Mouse (Mus musculus) left cerebral cortex, postnatal 36 days (tissue): Measurements from ENCODE around the gene Slc6a17. TPM values are rescaled to one million over a fixed set of nuclear protein-coding genes. Genes with fewer than 3 reads are reported as not detected.

ENCODE experiments used
- DNase-seq, 2 experiments: peaks; one replicate each; pipeline ENCODE4 v3.0.0; 2021 to 2022; ENCODE audit warnings: low spot score in 2 of 2, mixed read lengths in 1 of 2
- intact Hi-C: fragments of 180-260 bp; cut with DNase I; formaldehyde crosslinking; loops from one replicate; pipeline ENCODE4 v1.15.1; 2025
- total RNA-seq, 2 experiments: library from RNA; stranded (reverse); gene quantifications; 2 replicates each; pipeline ENCODE4 v1.2.3; 2021

Slc6a17 gene
- total RNA-seq, 2 experiments from 2014 or later = 377 to 415 TPM

GRCm38 (mm10) chr3:107433614-107434013 is 84.2 kb downstream of the Slc6a17 start:
- intact Hi-C loops = no loop called here
- no peak for DNase-seq

GRCm38 (mm10) chr3:107431268-107431667 is 86.5 kb downstream of the Slc6a17 start:
- DNase-seq = no peak
- intact Hi-C loops = no loop called here

GRCm38 (mm10) chr3:107424258-107425041 is 93.4 kb downstream of the Slc6a17 start:
- DNase-seq = peak; percentile 63 to 72
- intact Hi-C loops = no loop called here

GRCm38 (mm10) chr3:107420156-107420555 is 97.7 kb downstream of the Slc6a17 start:
- intact Hi-C loops = no loop called here
- DNase-seq = no peak

Other genes starting within 250 kb of the Slc6a17 start
- 10 to 100 TPM; 64.6 to 66.8 TPM for gene Lamtor5, start 239.2 kb downstream of the Slc6a17 start, total RNA-seq
- 1 to 10 TPM; 1.7 to 2.4 TPM for gene Slc16a4, start 226.8 kb downstream of the Slc6a17 start, total RNA-seq
- gene Rbm15, start 184.3 kb downstream of the Slc6a17 start, total RNA-seq = 10 to 100 TPM; 24.2 to 30.0 TPM
- 10 to 100 TPM; 65.5 to 73.0 TPM for gene Kcnc4, start 58.5 kb downstream of the Slc6a17 start, total RNA-seq
- gene Ubl4b, start 37.1 kb upstream of the Slc6a17 start, total RNA-seq = not detected
- 1 to 10 TPM in 1 of 2 experiments, under 1 TPM in 1; 0.96 to 1.5 TPM for gene Alx3, start 77.0 kb upstream of the Slc6a17 start, total RNA-seq
- gene Gm10961, start 113.3 kb upstream of the Slc6a17 start, total RNA-seq = not detected
- gene Strip1, start 113.7 kb upstream of the Slc6a17 start, total RNA-seq = 10 to 100 TPM; 58.0 to 63.7 TPM
- gene Ahcyl1, start 178.5 kb upstream of the Slc6a17 start, total RNA-seq = 100 to 1,000 TPM; 325 TPM
- 10 to 100 TPM; 12.4 to 14.0 TPM for gene Csf1, start 242.5 kb upstream of the Slc6a17 start, total RNA-seq